Mouse (Mus musculus) G1E (cell line): ENCODE data around the gene Gmeb2. TPM values are rescaled to one million over a fixed set of nuclear protein-coding genes. Genes with fewer than 3 reads are reported as not detected.

Experiments
- ATAC-seq: 2 replicates; pipeline ENCODE4 v1.8.0; 2016; ENCODE audit warnings: mild to moderate bottlenecking; ENCODE audit not compliant: insufficient number of reproducible peaks, poor library complexity, low FRiP score, severe bottlenecking; ENCODE audit errors: extremely low read depth
- DNase-seq: peaks from one replicate; pipeline ENCODE4 v3.0.0; 2012; ENCODE audit warnings: low spot score
- H3K27me3 ChIP-seq: 2 replicates; pipeline ENCODE4 v1.6.1; 2012; ENCODE audit warnings: mild to moderate bottlenecking, low read length, inconsistent platforms; ENCODE audit not compliant: insufficient read depth
- H3K36me3 ChIP-seq: replicated peaks from 2 replicates; pipeline ENCODE3; 2012; ENCODE audit warnings: mild to moderate bottlenecking, inconsistent platforms
- H3K4me1 ChIP-seq: 2 replicates; pipeline ENCODE4 v1.6.1; 2012; ENCODE audit warnings: low read depth, low read length, inconsistent platforms, mixed read lengths; ENCODE audit not compliant: insufficient read depth
- H3K4me3 ChIP-seq: 2 replicates; pipeline ENCODE4 v1.5.1; 2012; ENCODE audit warnings: low read depth, mild to moderate bottlenecking, inconsistent platforms, low read length, moderate library complexity, mixed read lengths
- H3K9me3 ChIP-seq: replicated peaks from 2 replicates; pipeline ENCODE4 v1.6.1; 2012; ENCODE audit warnings: inconsistent platforms
- CTCF ChIP-seq: IDR thresholded peaks from 2 replicates; pipeline ENCODE4 v1.5.1; 2012; ENCODE audit warnings: low read depth, low read length, inconsistent platforms, mixed read lengths
- GATA1 ChIP-seq: IDR thresholded peaks from 2 replicates; pipeline ENCODE4 v1.6.1; 2012; ENCODE audit warnings: borderline replicate concordance, low read length, inconsistent platforms, mixed read lengths
- GATA2 ChIP-seq: IDR thresholded peaks from 2 replicates; pipeline ENCODE4 v1.6.1; 2012; ENCODE audit warnings: low read depth, low read length, inconsistent platforms, borderline replicate concordance
- POLR2AphosphoS5 ChIP-seq: IDR thresholded peaks from 2 replicates; pipeline ENCODE4 v1.6.1; 2012; ENCODE audit warnings: low read depth, low read length, inconsistent platforms; ENCODE audit not compliant: insufficient replicate concordance
- TAL1 ChIP-seq: conservative IDR thresholded peaks from 2 replicates; pipeline ENCODE4 v1.6.1; 2012; ENCODE audit warnings: low read depth, low read length, inconsistent platforms, mixed read lengths
- polyA plus RNA-seq: library from polyadenylated mRNA; stranded (reverse); fragments of >175 nt; gene quantifications from 2 replicates; pipeline ENCODE4 v1.2.3, GENCODE M21; 2012
- total RNA-seq, 2 experiments: library from RNA; stranded (forward) in 1 of 2; stranded (reverse) in 1 of 2; fragments of 200-1000 nt in 1 of 2; fragments of >200 nt in 1 of 2; fragmentation: Nextera tagmentation in 1 of 2; gene quantifications; 2 replicates each; pipeline ENCODE4 v1.2.3; 2014 to 2017

The Gmeb2 gene
- total and polyA plus RNA-seq, 3 experiments: 12.8 to 50.0 (median 18.1) TPM

GRCm38 (mm10) chr2:181241602-181242313 lies 46.1 kb downstream of the Gmeb2 start, which contains the start of gene Helz2:
TSS of gene Helz2 (minus strand) at chr2:181242027.
- peaks cover 43% of the 10 kb centered on the region for H3K36me3 ChIP-seq
- peak within 1 kb of the TSS; percentile 81 for H3K4me3 ChIP-seq
- DNase-seq (peak; percentile 97), ATAC-seq (peak; percentile 67)
- H3K27me3 ChIP-seq: no peaks in the 10 kb centered on the region
- H3K4me1 ChIP-seq: peaks cover 49% of the 10 kb centered on the region
- TF ChIP-seq TAL1 (no peak), POLR2AphosphoS5 (no peak), CTCF (no peak), GATA2 (no peak), GATA1 (no peak)
- no peaks in the 10 kb centered on the region for H3K9me3 ChIP-seq

GRCm38 (mm10) chr2:181240806-181241440 lies 46.9 kb downstream of the Gmeb2 start:
- ATAC-seq (no peak), DNase-seq (no peak)
- Histone ChIP-seq H3K27me3 (no peaks in the 10 kb centered on the region), H3K36me3 (peaks cover 51% of the 10 kb centered on the region), H3K4me3 (peak overlapping the region; percentile 81), H3K9me3 (no peaks in the 10 kb centered on the region), H3K4me1 (peaks cover 49% of the 10 kb centered on the region)
- TF ChIP-seq GATA1: no peak
- no peak for TF ChIP-seq POLR2AphosphoS5
- TF ChIP-seq GATA2: no peak
- TF ChIP-seq CTCF: no peak
- no peak for TF ChIP-seq TAL1

- no peak for DNase-seq
- ATAC-seq: no peak
- peaks cover 68% of the 10 kb centered on the region for H3K36me3 ChIP-seq
- no peaks in the 10 kb centered on the region for H3K9me3 ChIP-seq
- no peak overlapping the region; the same call in 1 of the 2 replicates for H3K4me3 ChIP-seq
- no peak for TF ChIP-seq GATA1
- no peak for TF ChIP-seq POLR2AphosphoS5
- no peak for TF ChIP-seq CTCF
- no peak for TF ChIP-seq GATA2
- no peak for TF ChIP-seq TAL1
- peaks cover 47% of the 10 kb centered on the region for H3K4me1 ChIP-seq
- no peaks in the 10 kb centered on the region for H3K27me3 ChIP-seq
Measured at GRCm38 (mm10) chr2:181239261-181239660, 48.6 kb downstream of the Gmeb2 start.

- DNase-seq: no peak
- H3K36me3 ChIP-seq: peaks cover 72% of the 10 kb centered on the region
- TF ChIP-seq CTCF: no peak
- TF ChIP-seq GATA1: no peak
- TF ChIP-seq GATA2: no peak
- no peak for TF ChIP-seq POLR2AphosphoS5
- no peak for TF ChIP-seq TAL1
Measured at GRCm38 (mm10) chr2:181238861-181239260, 49.0 kb downstream of the Gmeb2 start.

GRCm38 (mm10) chr2:181238091-181238610 lies 49.7 kb downstream of the Gmeb2 start:
- DNase-seq: no peak
- no peak overlapping the region for H3K4me3 ChIP-seq
- H3K27me3 ChIP-seq: no peaks in the 10 kb centered on the region
- no peaks in the 10 kb centered on the region for H3K9me3 ChIP-seq
- peaks cover 40% of the 10 kb centered on the region for H3K4me1 ChIP-seq
- ATAC-seq: no peak
- H3K36me3 ChIP-seq: peaks cover 79% of the 10 kb centered on the region
- no peak for TF ChIP-seq GATA1
- TF ChIP-seq CTCF: no peak
- TF ChIP-seq GATA2: no peak
- TF ChIP-seq POLR2AphosphoS5: no peak
- no peak for TF ChIP-seq TAL1

More at GRCm38 (mm10) chr2:181238861-181239260, 49.0 kb downstream of the Gmeb2 start:
- Histone ChIP-seq H3K9me3 (no peaks in the 10 kb centered on the region), H3K4me3 (no peak overlapping the region; the same call in 1 of the 2 replicates), H3K27me3 (no peaks in the 10 kb centered on the region), H3K4me1 (peaks cover 43% of the 10 kb centered on the region)
- ATAC-seq: no peak

GRCm38 (mm10) chr2:181237251-181238014 lies 50.4 kb downstream of the Gmeb2 start:
- no peaks in the 10 kb centered on the region for H3K27me3 ChIP-seq
- H3K4me1 ChIP-seq: peaks cover 38% of the 10 kb centered on the region
- no peaks in the 10 kb centered on the region for H3K9me3 ChIP-seq
- H3K4me3 ChIP-seq: no peak overlapping the region
- no peak for ATAC-seq
- peaks cover 86% of the 10 kb centered on the region for H3K36me3 ChIP-seq
- no peak for TF ChIP-seq CTCF
- TF ChIP-seq GATA2: no peak
- no peak for TF ChIP-seq POLR2AphosphoS5
- TF ChIP-seq TAL1: no peak
- TF ChIP-seq GATA1: no peak
- no peak for DNase-seq
